Mouse (Mus musculus): ENCODE results near the gene Fam83e.
A peak's percentile ranks its signal among the peaks of the same experiment; 100 is the strongest.

The Fam83e gene

GRCm38 (mm10) chr7:45720413-45721233, at the start of gene Fam83e:
TSS of gene Fam83e (plus strand) at chr7:45721212.
- DNase-seq (ENCODE audit: low spot score) = no peak

GRCm38 (mm10) chr7:45677627-45678295, 43.3 kb upstream of the Fam83e start:
- no peak for DNase-seq (ENCODE audit: low spot score)

GRCm38 (mm10) chr7:45678513-45678912, 42.5 kb upstream of the Fam83e start:
- DNase-seq (ENCODE audit: low spot score) = no peak

- DNase-seq (ENCODE audit: low spot score) = no peak
Observed at GRCm38 (mm10) chr7:45679966-45680621, 40.9 kb upstream of the Fam83e start.

- DNase-seq (ENCODE audit: low spot score) = no peak
Observed at GRCm38 (mm10) chr7:45681046-45681736, 39.8 kb upstream of the Fam83e start.

GRCm38 (mm10) chr7:45682144-45683126, 38.6 kb upstream of the Fam83e start:
- peak; percentile 95 for DNase-seq (ENCODE audit: low spot score)

- no peak for DNase-seq (ENCODE audit: low spot score)
Observed at GRCm38 (mm10) chr7:45683396-45684050, 37.5 kb upstream of the Fam83e start, which contains the start of gene Ntn5. TSS of gene Ntn5 (plus strand) at chr7:45684022.

- DNase-seq (ENCODE audit: low spot score) = no peak
Observed at GRCm38 (mm10) chr7:45685811-45686210, 35.2 kb upstream of the Fam83e start.

- DNase-seq (ENCODE audit: low spot score) = no peak
Observed at GRCm38 (mm10) chr7:45686841-45687240, 34.2 kb upstream of the Fam83e start.

- DNase-seq (ENCODE audit: low spot score) = no peak
Observed at GRCm38 (mm10) chr7:45689099-45689498, 31.9 kb upstream of the Fam83e start.

- DNase-seq (ENCODE audit: low spot score) = no peak
Observed at GRCm38 (mm10) chr7:45689800-45690199, 31.2 kb upstream of the Fam83e start.

GRCm38 (mm10) chr7:45692364-45692763, 28.6 kb upstream of the Fam83e start:
- DNase-seq (ENCODE audit: low spot score) = no peak

- no peak for DNase-seq (ENCODE audit: low spot score)
Observed at GRCm38 (mm10) chr7:45693921-45694591, 27.0 kb upstream of the Fam83e start, which contains the start of gene Sec1. TSS of gene Sec1 (minus strand) at chr7:45694402.

- peak; percentile 64 for DNase-seq (ENCODE audit: low spot score)
Observed at GRCm38 (mm10) chr7:45695098-45695497, 25.9 kb upstream of the Fam83e start.

- DNase-seq (ENCODE audit: low spot score) = no peak
Observed at GRCm38 (mm10) chr7:45697894-45698293, 23.1 kb upstream of the Fam83e start.

- DNase-seq (ENCODE audit: low spot score) = no peak
Observed at GRCm38 (mm10) chr7:45699523-45700141, 21.4 kb upstream of the Fam83e start, which contains the start of gene Car11. TSS of gene Car11 (plus strand) at chr7:45699843.

- peak; percentile 93 for DNase-seq (ENCODE audit: low spot score)
Observed at GRCm38 (mm10) chr7:45700301-45701015, 20.6 kb upstream of the Fam83e start.

- no peak for DNase-seq (ENCODE audit: low spot score)
Observed at GRCm38 (mm10) chr7:45701072-45701471, 19.9 kb upstream of the Fam83e start.
